Mouse (Mus musculus) kidney, embryonic 16.5 days (tissue): ENCODE results near the gene Patj. TPM values are rescaled to one million over a fixed set of nuclear protein-coding genes. Genes with fewer than 3 reads are reported as not detected.

Experiments
- ATAC-seq: fragments of 200-750 bp; cut with Nextera tagmentation; 2 replicates; pipeline ENCODE4 v1.8.0; 2017; ENCODE audit warnings: moderate TSS enrichment; ENCODE audit not compliant: low FRiP score, low TSS enrichment
- H3K27ac ChIP-seq: fragments of 300-500 bp; sonication (generic); 2 replicates; pipeline ENCODE4 v1.5.1; 2014; ENCODE audit warnings: low read length
- H3K27me3 ChIP-seq: fragments of 300-500 bp; sonication (generic); 2 replicates; pipeline ENCODE4 v1.6.1; 2014; ENCODE audit warnings: low read length, control low read depth, mixed read lengths; ENCODE audit not compliant: insufficient read depth
- H3K36me3 ChIP-seq: fragments of 300-500 bp; sonication (generic); 2 replicates; pipeline ENCODE4 v1.6.1; 2014; ENCODE audit warnings: low read length, control low read depth, mixed read lengths; ENCODE audit not compliant: insufficient read depth
- H3K4me1 ChIP-seq: fragments of 300-500 bp; sonication (generic); 2 replicates; pipeline ENCODE4 v1.6.1; 2014; ENCODE audit warnings: low read length, control low read depth, mixed read lengths; ENCODE audit not compliant: insufficient read depth
- H3K4me2 ChIP-seq: fragments of 300-500 bp; sonication (generic); replicated peaks from 2 replicates; pipeline ENCODE4 v1.6.1; 2014; ENCODE audit warnings: low read depth, low read length
- H3K4me3 ChIP-seq: fragments of 300-500 bp; sonication (generic); 2 replicates; pipeline ENCODE4 v1.5.1; 2014; ENCODE audit warnings: mild to moderate bottlenecking, low read length
- H3K9ac ChIP-seq: fragments of 300-500 bp; sonication (generic); replicated peaks from 2 replicates; pipeline ENCODE4 v1.6.1; 2014; ENCODE audit warnings: low read length
- H3K9me3 ChIP-seq: fragments of 300-500 bp; sonication (generic); 2 replicates; pipeline ENCODE4 v1.6.1; 2016; ENCODE audit warnings: low read length, control low read depth
- WGBS: fragments of 180-500 bp; shearing (Covaris S2); extraction: QIAGEN DNeasy Blood & Tissue Kit; methylation state at CpG from one replicate; pipeline ENCODE4 v1.1.7; 2014; 5-methylcytosine and 5-hydroxymethylcytosine counted together
- polyA plus RNA-seq: library from polyadenylated mRNA; unstranded; fragments of >200 nt; fragmentation: Nextera tagmentation; extraction: Ambion mirVana; gene quantifications from 2 replicates; pipeline ENCODE4 v1.2.1, GENCODE M21; 2015

The Patj gene
- polyA plus RNA-seq, 1 experiment from 2014 or later = 27.6 TPM

DNA sequence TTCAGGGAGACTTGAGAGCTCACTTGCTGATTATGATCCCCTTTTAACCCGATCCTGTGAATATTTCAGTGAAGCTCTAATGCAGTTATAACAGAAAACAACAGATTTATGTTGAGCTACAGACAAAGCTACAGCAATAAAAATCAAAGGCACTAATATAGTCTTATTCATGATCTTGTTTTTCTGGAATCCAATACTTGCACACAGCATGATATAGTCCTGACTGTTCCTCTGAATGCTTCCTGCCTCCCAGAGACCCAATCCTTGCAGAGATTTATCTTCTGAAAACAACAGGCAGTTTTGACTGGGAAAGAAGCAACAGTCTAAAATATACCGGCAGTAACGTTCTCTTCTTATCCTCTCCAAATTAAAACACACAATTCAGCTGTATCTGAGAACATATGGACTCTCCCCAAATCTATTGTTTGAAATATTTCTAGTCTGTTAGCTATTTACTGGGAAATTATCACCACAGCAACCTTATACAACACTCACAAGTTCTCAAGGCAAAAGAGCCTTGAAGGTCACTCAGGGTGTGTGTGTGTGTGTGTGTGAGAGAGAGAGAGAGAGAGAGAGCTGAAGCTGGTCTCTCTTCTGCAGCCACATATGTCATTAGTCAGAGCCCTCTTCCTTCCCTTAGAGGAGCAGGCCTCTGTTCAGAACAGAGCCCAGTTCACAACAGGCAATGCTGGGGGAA, 347.8 kb downstream of the Patj start:
- WGBS = 32% methylated on average over 3 of the region's 3 CpGs
- Histone ChIP-seq H3K27ac (peak overlapping the region; percentile 54), H3K36me3 (no peaks in the 10 kb centered on the region), H3K4me1 (peaks cover 10% of the 10 kb centered on the region), H3K4me3 (no peak overlapping the region), H3K9me3 (peaks cover 3% of the 10 kb centered on the region; the same call in 1 of the 2 replicates), H3K9ac (0 out of 2 replicates have a peak overlapping the region, but pooled peaks have one; percentile 6), H3K27me3 (no peaks in the 10 kb centered on the region), H3K4me2 (no peak overlapping the region)
- ATAC-seq = peak; percentile 57

DNA sequence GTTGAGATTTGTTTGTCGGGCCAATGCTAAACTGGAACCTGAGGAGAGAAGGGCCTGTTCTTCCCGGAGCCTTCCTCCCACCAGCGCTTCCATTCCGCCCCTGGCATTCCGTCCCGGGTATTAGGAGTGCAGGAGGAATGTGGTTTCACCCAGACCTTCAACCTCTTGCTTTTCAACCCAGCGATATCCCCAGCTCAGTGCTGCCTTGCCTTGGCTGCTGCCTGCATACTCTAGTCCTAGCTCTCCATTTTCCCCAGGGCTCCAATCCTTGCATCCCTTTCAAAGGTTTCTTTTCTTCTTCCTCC, 348.3 kb downstream of the Patj start:
- peak overlapping the region; percentile 54 for H3K27ac ChIP-seq
- WGBS = 6% methylated on average over 7 of the region's 7 CpGs
- ATAC-seq = peak; percentile 75
- H3K4me3 ChIP-seq = no peak overlapping the region
- H3K4me1 ChIP-seq = peaks cover 10% of the 10 kb centered on the region
- no peaks in the 10 kb centered on the region for H3K27me3 ChIP-seq
- peaks cover 3% of the 10 kb centered on the region; the same call in 1 of the 2 replicates for H3K9me3 ChIP-seq
- no peaks in the 10 kb centered on the region for H3K36me3 ChIP-seq
- H3K4me2 ChIP-seq = no peak overlapping the region
- H3K9ac ChIP-seq = 0 out of 2 replicates have a peak overlapping the region, but pooled peaks have one; percentile 6

DNA sequence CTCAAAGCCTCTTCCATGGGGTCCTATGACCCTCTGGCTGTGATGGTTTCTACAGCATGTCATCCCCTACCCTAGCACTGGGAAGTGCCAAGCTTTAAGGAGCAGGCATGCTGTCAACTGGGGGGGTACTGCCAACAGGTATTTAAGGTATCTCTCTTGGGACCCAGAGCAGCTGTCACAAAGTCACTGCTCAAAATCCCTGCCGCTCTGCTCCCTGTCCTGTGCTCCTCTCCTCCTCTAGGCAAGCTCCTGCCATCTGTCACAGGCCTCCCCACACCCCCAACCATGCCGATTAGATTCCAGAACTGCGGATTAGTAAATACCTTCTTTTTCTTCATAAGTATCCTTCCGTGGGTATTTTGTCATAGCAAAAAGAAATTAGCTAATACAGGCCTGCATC, 358.9 kb downstream of the Patj start:
- H3K4me2 ChIP-seq = no peak overlapping the region

DNA sequence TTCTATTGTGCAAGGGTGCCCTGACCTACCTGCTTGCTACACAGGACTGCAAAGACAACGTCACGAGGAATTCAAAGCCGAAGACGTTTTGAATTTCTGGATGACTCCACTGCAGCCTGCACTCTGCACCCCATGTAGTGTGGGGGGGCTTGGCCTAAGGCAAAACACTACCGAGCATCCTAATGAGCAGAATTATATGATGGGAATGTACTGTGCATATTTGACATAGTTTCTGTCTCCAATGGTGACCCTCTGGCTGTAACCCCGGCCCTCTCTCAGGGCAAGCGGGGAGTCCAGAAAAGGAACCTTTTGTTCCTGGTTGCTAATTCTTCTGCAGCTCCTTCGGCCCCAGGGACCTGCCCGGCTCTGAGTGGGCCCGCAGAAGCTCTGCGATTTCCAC, 360.6 kb downstream of the Patj start:
- Histone ChIP-seq H3K27ac (peak overlapping the region; percentile 44; the same call in 1 of the 2 replicates), H3K4me3 (no peak overlapping the region), H3K4me1 (peaks cover 44% of the 10 kb centered on the region), H3K4me2 (no peak overlapping the region), H3K9me3 (no peaks in the 10 kb centered on the region), H3K9ac (no peak overlapping the region), H3K27me3 (no peaks in the 10 kb centered on the region), H3K36me3 (peaks cover 13% of the 10 kb centered on the region; the same call in 1 of the 2 replicates)
- 59% methylated on average over 11 of the region's 11 CpGs for WGBS
- no peak for ATAC-seq

More for the DNA sequence above, 358.9 kb downstream of the Patj start:
- Histone ChIP-seq H3K4me3 (no peak overlapping the region), H3K9ac (no peak overlapping the region), H3K27ac (no peak overlapping the region), H3K36me3 (0 out of 2 replicates have a peak, but pooled peaks cover 6% of the 10 kb centered on the region), H3K9me3 (no peaks in the 10 kb centered on the region), H3K27me3 (no peaks in the 10 kb centered on the region), H3K4me1 (peaks cover 33% of the 10 kb centered on the region)
- 92% methylated on average over 4 of the region's 4 CpGs for WGBS
- ATAC-seq = no peak

DNA sequence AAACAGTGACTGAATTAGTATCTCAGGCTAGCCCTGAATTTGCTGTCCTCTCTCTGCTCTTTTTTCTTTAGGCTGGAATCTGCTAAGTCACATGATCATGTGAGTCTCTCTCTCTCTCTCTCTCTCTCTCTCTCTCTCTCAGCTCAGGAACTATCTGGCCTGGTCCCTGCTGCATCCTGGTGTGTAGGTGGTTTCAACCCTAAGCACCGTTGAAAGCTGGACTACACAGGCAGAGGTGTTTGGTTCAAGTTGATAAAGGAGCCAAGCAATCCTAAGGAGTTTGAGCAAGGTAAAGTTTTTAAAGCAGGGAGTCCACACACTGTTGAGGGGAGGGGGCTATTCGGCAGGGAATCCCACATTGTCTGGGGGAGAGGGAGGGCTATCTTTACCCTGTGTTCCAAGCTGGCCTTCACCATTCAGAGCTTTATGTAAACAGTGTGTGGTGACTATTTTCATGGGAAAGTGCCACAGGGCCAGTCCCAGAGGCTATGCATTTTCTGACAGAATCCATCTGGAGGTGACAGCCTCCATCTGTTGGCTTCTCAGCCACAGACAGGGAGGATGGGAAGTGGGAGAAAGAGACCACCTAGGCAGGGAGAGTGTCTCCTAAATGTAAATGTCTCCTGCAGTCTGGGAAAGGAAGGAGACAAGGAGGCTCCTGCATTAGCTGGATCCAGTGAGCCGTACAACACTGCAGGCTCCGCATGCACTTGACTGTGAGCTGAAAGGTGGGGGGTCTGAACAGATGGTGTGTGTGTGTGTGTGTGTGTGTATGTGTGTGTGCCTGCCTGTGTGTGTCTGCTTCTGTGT, 362.6 kb downstream of the Patj start:
- peak overlapping the region; percentile 78 for H3K27ac ChIP-seq
- peaks cover 20% of the 10 kb centered on the region; the same call in 1 of the 2 replicates for H3K36me3 ChIP-seq
- peaks cover 44% of the 10 kb centered on the region for H3K4me1 ChIP-seq
- no peak overlapping the region; the same call in 1 of the 2 replicates for H3K4me2 ChIP-seq
- no peak overlapping the region for H3K4me3 ChIP-seq
- H3K9ac ChIP-seq = peak overlapping the region; percentile 40
- H3K27me3 ChIP-seq = no peaks in the 10 kb centered on the region
- 28% methylated on average over 4 of the region's 4 CpGs for WGBS
- ATAC-seq = peak; percentile 88
- no peaks in the 10 kb centered on the region for H3K9me3 ChIP-seq

DNA sequence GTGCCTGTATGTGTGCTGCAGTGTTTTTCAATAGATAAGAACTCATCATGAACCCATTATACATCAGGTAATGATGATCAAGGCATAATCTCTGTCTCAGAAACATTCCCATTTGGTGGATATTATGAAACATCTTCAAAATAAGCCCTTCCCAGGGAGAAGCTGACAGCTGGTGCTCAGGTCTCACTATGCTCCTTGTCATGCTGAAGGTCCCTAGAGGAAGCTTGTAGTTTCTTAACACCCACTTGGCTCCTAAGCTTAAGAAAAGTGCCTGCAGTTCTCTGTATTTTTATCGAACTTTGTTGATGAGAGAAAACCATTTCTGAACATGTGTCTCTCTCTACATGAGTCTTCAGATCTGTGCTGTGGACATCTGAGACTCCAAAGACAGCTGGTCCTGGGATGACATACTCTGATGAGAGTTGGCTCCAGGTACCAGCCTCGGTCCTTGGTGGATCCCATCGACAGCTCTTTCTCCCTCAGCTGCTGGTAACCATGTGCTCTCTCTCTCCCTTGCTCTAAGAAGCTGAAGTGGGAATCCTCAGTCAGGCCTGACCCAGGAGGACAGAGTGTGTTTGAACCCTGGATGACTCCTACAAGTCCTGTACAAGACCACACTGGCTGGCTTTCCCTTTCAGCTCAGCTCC, 363.4 kb downstream of the Patj start:
- H3K36me3 ChIP-seq = peaks cover 20% of the 10 kb centered on the region; the same call in 1 of the 2 replicates
- no peaks in the 10 kb centered on the region for H3K27me3 ChIP-seq
- WGBS = 58% methylated on average over 3 of the region's 3 CpGs
- peaks cover 44% of the 10 kb centered on the region for H3K4me1 ChIP-seq
- H3K27ac ChIP-seq = peak overlapping the region; percentile 78
- no peak overlapping the region for H3K9ac ChIP-seq
- H3K9me3 ChIP-seq = no peaks in the 10 kb centered on the region
- ATAC-seq = no peak
- H3K4me2 ChIP-seq = no peak overlapping the region
- H3K4me3 ChIP-seq = no peak overlapping the region

DNA sequence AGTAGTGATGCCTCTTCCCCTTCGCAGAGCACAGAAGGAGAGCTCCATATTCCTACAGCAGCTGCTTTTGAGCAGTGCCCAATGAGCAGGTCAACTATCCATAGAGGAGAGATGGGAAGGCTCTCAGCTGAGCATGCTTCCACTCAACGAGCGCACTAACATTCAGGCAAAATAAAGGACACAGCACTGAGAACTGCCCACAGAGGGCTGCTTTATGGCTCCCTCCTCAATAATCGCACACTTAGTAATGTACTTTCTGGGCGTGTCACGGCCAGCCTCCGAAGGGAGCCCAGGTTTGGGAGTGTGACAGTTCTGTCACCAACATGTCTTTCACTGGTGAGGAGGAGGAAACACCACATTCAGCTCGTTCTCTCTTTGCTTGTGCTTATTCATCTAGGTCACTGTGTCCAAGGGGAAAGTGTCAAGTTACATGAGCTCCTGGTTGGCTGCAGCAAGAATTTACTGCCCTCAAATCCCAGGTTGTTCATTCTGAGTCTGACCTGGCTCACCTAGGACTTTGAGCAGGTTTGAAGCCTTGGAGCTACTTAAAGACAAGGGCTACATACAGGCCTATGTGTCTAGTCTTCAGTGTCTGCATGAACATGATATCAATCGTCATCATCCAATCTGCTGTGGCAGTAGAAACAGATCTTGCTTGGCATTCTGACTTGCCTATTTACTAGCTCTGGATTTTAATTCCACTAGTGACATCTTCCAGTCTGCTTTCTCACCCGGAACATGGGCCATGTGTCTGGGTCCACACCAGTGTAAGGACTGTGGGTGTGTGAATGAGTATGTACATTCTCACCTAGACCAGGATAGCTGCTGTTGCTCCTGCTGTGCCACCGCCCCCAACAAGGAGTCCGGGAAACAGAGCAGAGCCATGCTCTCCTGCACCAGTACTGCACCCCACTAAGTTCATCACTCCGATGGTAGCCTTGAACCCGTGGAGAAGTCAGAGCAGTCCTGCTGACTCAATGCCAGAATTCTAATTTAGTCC, 371.8 kb downstream of the Patj start:
- peaks cover 32% of the 10 kb centered on the region for H3K36me3 ChIP-seq
- peaks cover 12% of the 10 kb centered on the region; the same call in 1 of the 2 replicates for H3K4me1 ChIP-seq
- H3K4me2 ChIP-seq = no peak overlapping the region
- WGBS = 48% methylated on average over 14 of the region's 14 CpGs
- peak overlapping the region; percentile 37; the same call in 1 of the 2 replicates for H3K27ac ChIP-seq
- no peak overlapping the region for H3K4me3 ChIP-seq
- no peaks in the 10 kb centered on the region; the same call in 1 of the 2 replicates for H3K9me3 ChIP-seq
- H3K9ac ChIP-seq = no peak overlapping the region
- no peaks in the 10 kb centered on the region for H3K27me3 ChIP-seq
- ATAC-seq = peak; percentile 67; the same call in 1 of the 2 replicates
